Mouse (Mus musculus) liver, embryonic 12.5 days (tissue): ENCODE data around the gene Sfrp5. TPM values are rescaled to one million over a fixed set of nuclear protein-coding genes. Genes with fewer than 3 reads are reported as not detected.
A peak's percentile ranks its signal among the peaks of the same experiment; 100 is the strongest.

ENCODE experiments used
- ATAC-seq: fragments of 200-750 bp; cut with Nextera tagmentation; 2 replicates; pipeline ENCODE4 v1.8.0; 2017; ENCODE audit warnings: moderate number of reproducible peaks, mild to moderate bottlenecking, moderate library complexity
- H3K27ac ChIP-seq: fragments of 300-500 bp; sonication (generic); 2 replicates; pipeline ENCODE4 v1.5.1; 2016; ENCODE audit warnings: mild to moderate bottlenecking
- H3K27me3 ChIP-seq: fragments of 300-500 bp; sonication (generic); replicated peaks from 2 replicates; pipeline ENCODE4 v1.6.1; 2016; ENCODE audit warnings: mild to moderate bottlenecking, moderate library complexity
- H3K36me3 ChIP-seq: fragments of 300-500 bp; sonication (generic); 2 replicates; pipeline ENCODE4 v1.6.1; 2016; ENCODE audit warnings: mild to moderate bottlenecking, moderate library complexity
- H3K4me1 ChIP-seq: fragments of 300-500 bp; sonication (generic); 2 replicates; pipeline ENCODE4 v1.6.1; 2016
- H3K4me2 ChIP-seq: fragments of 300-500 bp; sonication (generic); 2 replicates; pipeline ENCODE4 v1.6.1; 2016; ENCODE audit warnings: mild to moderate bottlenecking, moderate library complexity
- H3K4me3 ChIP-seq: fragments of 300-500 bp; sonication (generic); 2 replicates; pipeline ENCODE4 v1.5.1; 2016; ENCODE audit warnings: mild to moderate bottlenecking, moderate library complexity
- H3K9ac ChIP-seq: fragments of 300-500 bp; sonication (generic); 2 replicates; pipeline ENCODE4 v1.6.1; 2016; ENCODE audit warnings: mild to moderate bottlenecking, moderate library complexity
- H3K9me3 ChIP-seq: fragments of 300-500 bp; sonication (generic); replicated peaks from 2 replicates; pipeline ENCODE4 v1.6.1; 2016; ENCODE audit warnings: mild to moderate bottlenecking, moderate library complexity
- WGBS: fragments of 180-500 bp; shearing (Covaris S2); methylation state at CpG from one replicate; pipeline ENCODE4 v1.1.7; 2016; ENCODE audit not compliant: insufficient replicate concordance; 5-methylcytosine and 5-hydroxymethylcytosine counted together
- polyA plus RNA-seq: library from polyadenylated mRNA; unstranded; fragments of >200 nt; fragmentation: Nextera tagmentation; extraction: Ambion mirVana; gene quantifications from 2 replicates; pipeline ENCODE4 v1.2.1, GENCODE M21; 2016

The Sfrp5 gene
- polyA plus RNA-seq: 1.6 and 2.2 TPM in 2 replicates

DNA sequence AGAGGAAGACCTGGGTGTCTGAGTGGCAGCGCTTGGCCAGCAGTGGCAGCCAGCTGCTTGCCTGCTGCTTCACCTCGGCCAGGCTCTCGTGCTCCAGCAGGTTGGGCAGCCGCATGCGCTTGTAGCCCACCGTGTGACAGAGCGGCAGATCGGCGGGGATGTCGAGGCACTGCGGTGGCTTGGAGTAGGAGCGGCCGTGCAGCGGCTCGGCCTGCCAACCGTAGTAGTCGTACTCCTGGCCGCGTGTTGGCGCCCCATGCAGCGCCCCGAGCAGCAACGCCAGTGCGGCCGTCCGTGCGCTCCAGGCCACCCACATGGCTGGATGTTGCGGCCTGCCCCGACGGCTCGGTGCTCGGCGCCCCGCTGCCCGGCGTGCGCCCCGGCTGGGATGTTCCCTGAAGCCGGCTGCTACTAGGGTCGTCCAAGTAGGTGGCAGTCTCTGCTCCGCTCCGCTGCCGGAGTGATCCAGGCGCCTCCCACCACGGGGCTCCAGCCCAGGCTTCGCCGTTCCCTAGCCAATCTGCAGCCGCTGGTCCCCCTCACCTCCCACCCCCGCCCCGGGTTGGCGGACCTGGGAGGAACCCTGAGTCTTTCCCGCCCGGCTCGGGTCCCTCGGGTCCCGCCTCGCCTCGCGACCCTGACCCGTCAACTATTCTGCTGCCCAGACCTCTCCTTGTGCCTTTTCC, at the start of gene Sfrp5:
Sfrp5 (minus strand) TSS at position 557 of the 686 bp plus-strand sequence.
- Histone ChIP-seq H3K27ac (no peak within 1 kb of the TSS), H3K9ac (no peak within 1 kb of the TSS), H3K4me1 (peaks cover 11% of the 10 kb centered on the region; the same call in 1 of the 2 replicates), H3K4me3 (peak within 1 kb of the TSS; percentile 1), H3K27me3 (peaks cover 78% of the 10 kb centered on the region), H3K36me3 (no peaks in the 10 kb centered on the region), H3K4me2 (peak within 1 kb of the TSS; percentile 32), H3K9me3 (no peaks in the 10 kb centered on the region)
- 2% methylated on average over 60 of the region's 60 CpGs for WGBS
- no peak for ATAC-seq

DNA sequence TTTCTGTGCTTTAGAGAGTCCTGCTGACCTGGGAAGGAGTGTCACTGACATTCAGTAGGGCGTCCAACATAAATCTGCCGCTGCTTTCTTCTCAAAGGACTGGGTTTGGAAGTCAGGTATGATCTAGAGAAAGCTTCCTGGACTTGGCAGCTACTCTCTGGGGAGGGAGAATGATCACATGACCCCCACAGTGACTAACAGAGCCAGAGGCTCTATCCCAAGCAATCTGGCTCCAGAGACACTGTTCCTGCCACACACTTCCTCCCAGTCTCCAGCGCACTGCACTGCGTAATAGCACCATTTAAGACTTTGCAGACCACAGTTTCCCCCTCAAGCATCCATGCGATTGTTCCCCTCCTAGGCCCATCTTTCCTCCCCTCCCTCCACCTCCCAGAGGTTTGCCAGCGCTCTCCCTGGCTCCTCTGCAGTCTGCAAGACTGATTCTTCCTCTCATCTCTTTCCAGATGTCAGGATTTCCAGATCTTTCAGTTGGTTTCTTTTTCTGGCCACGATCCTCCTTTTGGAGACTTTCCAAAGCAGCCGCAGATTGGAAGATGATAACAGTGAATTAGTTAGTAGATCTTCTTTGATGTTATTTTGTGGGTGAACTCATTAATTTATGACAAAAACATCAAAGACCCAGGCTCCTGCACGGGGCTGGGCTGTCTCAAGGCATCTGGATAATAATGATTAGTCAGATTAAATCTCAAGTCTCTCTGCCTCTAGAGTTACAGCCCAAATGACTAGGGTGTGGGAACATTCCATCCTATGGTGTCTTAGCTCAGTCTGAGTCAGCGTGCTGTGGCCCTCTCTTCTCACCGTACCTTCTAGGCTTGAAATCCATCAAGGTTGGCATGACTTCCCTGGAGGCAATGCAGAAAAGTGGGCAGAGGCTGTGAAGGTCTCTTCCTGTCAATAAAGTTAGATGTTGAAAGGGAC, 48.2 kb upstream of the Sfrp5 start:
- Histone ChIP-seq H3K4me1 (peaks cover under 1% of the 10 kb centered on the region), H3K4me3 (no peak overlapping the region)
- 54% methylated on average over 11 of the region's 11 CpGs for WGBS

DNA sequence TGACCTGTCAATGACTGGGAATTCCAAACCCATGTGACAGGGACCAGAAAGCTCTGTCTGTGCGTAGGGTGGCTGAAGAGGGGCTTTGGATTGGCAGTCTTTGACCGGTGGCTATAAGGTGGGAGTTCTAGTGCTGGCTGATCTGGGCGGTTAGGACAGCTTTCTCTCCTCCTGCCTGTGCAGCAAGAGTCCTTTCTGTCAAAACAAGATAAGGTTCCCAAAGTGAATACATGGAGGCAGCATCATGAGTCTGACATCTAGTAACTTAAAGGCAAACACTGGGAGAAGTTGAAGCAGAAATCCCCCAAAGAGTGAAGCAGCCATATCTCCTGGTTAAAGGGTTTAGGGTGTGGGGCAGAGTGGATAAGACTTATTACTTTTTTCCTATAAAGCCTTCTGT, 45.5 kb upstream of the Sfrp5 start, which contains the start of gene Golga7b:
Golga7b (plus strand) TSS at position 56 of the 400 bp plus-strand sequence.
- H3K4me1 ChIP-seq: no peaks in the 10 kb centered on the region
- no peaks in the 10 kb centered on the region for H3K9me3 ChIP-seq
- no peak for ATAC-seq
- H3K4me2 ChIP-seq: no peak within 1 kb of the TSS
- no peak within 1 kb of the TSS for H3K4me3 ChIP-seq
- 49% methylated on average over 3 of the region's 3 CpGs for WGBS
- no peaks in the 10 kb centered on the region for H3K36me3 ChIP-seq
- H3K9ac ChIP-seq: no peak within 1 kb of the TSS
- peaks cover 20% of the 10 kb centered on the region; the same call in 1 of the 2 replicates for H3K27me3 ChIP-seq
- no peak within 1 kb of the TSS for H3K27ac ChIP-seq

More for the DNA sequence above, 48.2 kb upstream of the Sfrp5 start:
- Histone ChIP-seq H3K36me3 (no peaks in the 10 kb centered on the region), H3K27me3 (peaks cover 37% of the 10 kb centered on the region), H3K9me3 (no peaks in the 10 kb centered on the region), H3K9ac (no peak overlapping the region), H3K4me2 (no peak overlapping the region), H3K27ac (no peak overlapping the region)
- no peak for ATAC-seq

DNA sequence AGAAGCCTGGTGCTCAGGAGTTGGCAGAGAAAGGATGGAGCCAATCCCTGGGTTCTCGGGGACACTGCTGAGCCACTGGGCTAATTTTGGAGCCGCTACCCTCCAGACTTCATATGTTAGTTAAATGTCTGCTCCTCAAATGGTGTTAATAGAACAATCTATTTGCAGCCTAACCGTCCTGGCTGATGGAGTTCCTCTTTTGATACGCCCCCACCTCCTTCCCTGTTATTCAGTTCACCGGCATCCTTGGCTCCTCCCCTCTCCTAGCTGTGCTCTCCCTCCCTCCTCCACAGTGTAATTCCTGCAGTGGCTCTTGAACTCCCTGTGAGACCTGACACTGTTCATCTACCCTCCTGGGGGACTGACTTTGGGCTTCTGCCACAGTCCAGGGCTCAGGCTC, 44.6 kb upstream of the Sfrp5 start:
- ATAC-seq: no peak
- 39% methylated on average over 5 of the region's 5 CpGs for WGBS
- Histone ChIP-seq H3K4me3 (no peak overlapping the region), H3K4me1 (no peaks in the 10 kb centered on the region), H3K9ac (no peak overlapping the region), H3K27me3 (peaks cover 20% of the 10 kb centered on the region; the same call in 1 of the 2 replicates), H3K27ac (no peak overlapping the region), H3K36me3 (no peaks in the 10 kb centered on the region), H3K9me3 (no peaks in the 10 kb centered on the region), H3K4me2 (no peak overlapping the region)

DNA sequence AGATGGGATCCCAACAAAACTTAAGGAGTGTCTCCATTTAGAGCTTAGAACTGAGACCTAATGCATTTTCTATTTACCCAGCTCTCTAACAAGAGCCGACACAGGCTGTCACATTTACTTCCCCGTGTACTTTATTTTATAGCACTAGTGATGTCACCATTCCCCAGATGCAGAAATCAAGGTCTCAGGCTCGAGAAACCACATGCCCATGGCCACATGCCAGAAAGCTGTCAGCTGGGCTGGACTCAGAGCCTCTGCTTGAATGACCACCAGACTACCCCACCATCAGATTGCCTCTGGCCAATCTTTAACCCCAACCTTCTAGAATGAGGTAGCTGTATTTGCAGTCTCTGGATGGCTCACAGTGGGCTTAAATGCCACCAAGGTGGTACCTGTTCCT, 41.3 kb upstream of the Sfrp5 start:
- ATAC-seq: no peak
- Histone ChIP-seq H3K9ac (no peak overlapping the region), H3K27me3 (peaks cover 33% of the 10 kb centered on the region; the same call in 1 of the 2 replicates), H3K4me1 (no peaks in the 10 kb centered on the region), H3K9me3 (no peaks in the 10 kb centered on the region), H3K27ac (no peak overlapping the region), H3K4me2 (no peak overlapping the region), H3K36me3 (no peaks in the 10 kb centered on the region), H3K4me3 (no peak overlapping the region)
- 48% methylated on average over 3 of the region's 3 CpGs for WGBS

DNA sequence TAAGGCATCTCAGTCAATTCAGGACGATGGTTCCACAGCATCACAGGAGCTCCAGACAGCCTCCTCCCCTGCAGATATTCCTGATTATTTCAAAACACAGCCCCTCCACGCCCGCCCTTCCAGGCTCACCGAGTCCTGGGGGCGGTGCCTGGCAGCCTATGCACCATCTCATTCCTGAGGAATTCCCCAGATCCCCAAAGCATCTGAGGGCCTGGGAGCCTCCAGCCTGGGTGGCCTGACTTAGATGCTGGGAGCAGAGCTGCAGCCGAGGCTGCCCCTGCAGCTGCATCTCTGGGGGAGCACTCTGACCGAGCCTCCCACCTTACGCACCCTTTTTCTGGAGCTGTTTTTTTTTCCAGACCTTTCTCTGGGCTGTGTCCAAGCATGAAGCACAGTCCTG, 38.8 kb upstream of the Sfrp5 start:
- Histone ChIP-seq H3K36me3 (no peaks in the 10 kb centered on the region), H3K9ac (no peak overlapping the region), H3K27me3 (peaks cover 30% of the 10 kb centered on the region; the same call in 1 of the 2 replicates), H3K4me3 (no peak overlapping the region), H3K4me1 (no peaks in the 10 kb centered on the region), H3K27ac (no peak overlapping the region), H3K4me2 (no peak overlapping the region), H3K9me3 (no peaks in the 10 kb centered on the region)
- ATAC-seq: no peak
- WGBS: 63% methylated on average over 8 of the region's 8 CpGs

DNA sequence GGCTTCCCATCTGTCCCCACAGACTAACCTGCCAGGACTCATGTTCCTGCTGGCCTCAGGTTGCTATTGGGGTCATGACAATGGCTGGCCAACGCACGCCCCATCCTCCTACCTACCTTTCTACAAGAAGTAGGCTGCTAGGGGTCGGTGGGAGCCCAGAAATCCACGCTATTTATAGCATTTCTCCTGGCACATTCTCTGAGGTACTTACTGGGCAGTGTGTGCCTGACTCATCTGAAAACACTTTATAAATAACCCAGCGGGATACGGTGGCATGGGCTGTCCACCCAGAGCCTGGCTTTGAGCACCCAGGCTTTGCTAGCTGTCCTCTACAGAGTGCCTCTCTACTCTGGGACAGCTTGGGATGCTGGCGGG, 36.3 kb upstream of the Sfrp5 start:
- 55% methylated on average over 7 of the region's 7 CpGs for WGBS
- H3K4me3 ChIP-seq: no peak overlapping the region

DNA sequence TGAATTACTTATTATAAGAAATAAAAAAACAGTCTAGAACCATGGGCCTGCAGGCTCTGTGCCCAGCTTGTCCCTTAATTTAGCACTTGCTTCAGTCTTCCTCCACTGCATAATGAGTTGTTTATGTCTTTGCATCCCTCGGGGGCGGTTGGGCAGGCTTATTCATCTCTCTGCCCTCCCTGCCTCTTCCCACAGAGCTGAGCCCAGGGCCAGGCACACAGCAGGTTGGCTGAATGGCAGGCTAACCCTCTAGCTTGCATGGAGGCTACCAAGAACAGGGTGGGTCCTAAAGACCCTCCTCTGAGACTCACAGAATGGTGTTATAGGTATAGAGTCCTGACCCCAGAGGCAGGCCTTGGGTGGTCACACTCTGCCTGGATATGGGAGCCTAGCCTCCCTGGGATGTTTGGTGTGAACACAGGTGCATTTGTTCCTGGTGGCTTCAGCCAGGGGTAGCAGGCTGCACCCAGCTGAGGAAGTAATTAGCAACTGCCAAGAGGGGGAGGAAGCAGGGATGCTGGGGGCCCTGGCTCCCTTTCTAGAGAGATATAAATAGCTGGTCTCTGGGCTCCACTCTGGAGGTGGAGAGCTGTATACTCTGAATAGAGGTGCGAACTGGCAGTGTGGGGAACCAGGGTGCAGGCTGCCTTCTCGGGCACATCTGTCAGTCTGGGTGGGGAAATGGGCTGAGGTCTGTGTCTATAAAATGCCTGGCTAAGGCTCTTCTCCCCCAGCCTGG, 35.7 kb upstream of the Sfrp5 start:
- no peak overlapping the region for H3K9ac ChIP-seq
- no peaks in the 10 kb centered on the region for H3K4me1 ChIP-seq
- H3K4me2 ChIP-seq: no peak overlapping the region
- H3K36me3 ChIP-seq: no peaks in the 10 kb centered on the region
- no peak overlapping the region for H3K27ac ChIP-seq
- 19% methylated on average over 4 of the region's 4 CpGs for WGBS
- peaks cover 21% of the 10 kb centered on the region; the same call in 1 of the 2 replicates for H3K27me3 ChIP-seq
- no peak overlapping the region for H3K4me3 ChIP-seq
- ATAC-seq: no peak
- no peaks in the 10 kb centered on the region for H3K9me3 ChIP-seq

More for the DNA sequence above, 36.3 kb upstream of the Sfrp5 start:
- H3K27me3 ChIP-seq: peaks cover 22% of the 10 kb centered on the region; the same call in 1 of the 2 replicates
- H3K4me1 ChIP-seq: no peaks in the 10 kb centered on the region
- no peak overlapping the region for H3K4me2 ChIP-seq
- H3K9ac ChIP-seq: no peak overlapping the region
- no peaks in the 10 kb centered on the region for H3K9me3 ChIP-seq
- no peak for ATAC-seq
- H3K36me3 ChIP-seq: no peaks in the 10 kb centered on the region
- no peak overlapping the region for H3K27ac ChIP-seq

DNA sequence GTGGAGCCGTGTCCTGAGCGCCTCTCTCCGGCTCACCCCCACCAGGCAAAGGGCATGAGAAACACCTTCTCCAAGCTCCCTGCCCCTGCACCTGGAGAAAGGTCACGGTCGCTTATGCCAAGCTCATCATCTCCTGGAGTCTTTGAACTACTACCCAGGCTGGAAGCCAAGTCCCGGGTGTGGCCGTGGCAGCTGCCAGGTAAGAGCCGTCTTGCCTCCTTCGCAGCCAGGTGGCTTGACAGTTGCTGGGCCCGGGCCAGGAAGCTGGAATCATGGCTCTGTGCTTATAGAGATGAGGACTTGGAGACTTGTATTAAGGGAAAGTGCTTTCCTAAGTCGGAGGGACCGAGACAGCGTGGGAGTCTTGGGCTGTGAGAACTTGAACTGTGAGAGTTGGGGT, 28.9 kb upstream of the Sfrp5 start:
- Histone ChIP-seq H3K4me3 (no peak overlapping the region), H3K4me1 (peaks cover 24% of the 10 kb centered on the region), H3K27me3 (peaks cover 7% of the 10 kb centered on the region; the same call in 1 of the 2 replicates), H3K36me3 (no peaks in the 10 kb centered on the region), H3K9ac (no peak overlapping the region), H3K9me3 (no peaks in the 10 kb centered on the region), H3K4me2 (no peak overlapping the region), H3K27ac (no peak overlapping the region)
- ATAC-seq: no peak
- 79% methylated on average over 13 of the region's 13 CpGs for WGBS

DNA sequence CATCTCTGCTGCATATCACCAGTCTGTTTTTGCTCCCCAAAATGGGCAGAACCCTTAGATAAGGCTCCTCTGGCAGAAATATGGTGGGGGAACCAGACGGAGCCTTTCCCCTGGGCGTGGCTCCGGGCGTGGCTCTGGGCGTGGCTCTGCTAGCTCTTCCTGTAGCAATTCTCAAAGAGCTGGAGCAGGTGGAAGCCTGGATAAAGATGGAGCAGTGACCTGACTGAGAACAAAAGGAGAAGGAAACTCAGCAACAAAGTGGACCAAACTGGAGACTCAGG, 28.2 kb upstream of the Sfrp5 start:
- ATAC-seq: peak; percentile 82
- H3K9me3 ChIP-seq: no peaks in the 10 kb centered on the region
- H3K27ac ChIP-seq: no peak overlapping the region
- H3K9ac ChIP-seq: no peak overlapping the region
- 27% methylated on average over 5 of the region's 5 CpGs for WGBS
- H3K36me3 ChIP-seq: no peaks in the 10 kb centered on the region
- H3K4me2 ChIP-seq: peak overlapping the region; percentile 44
- H3K4me1 ChIP-seq: peaks cover 24% of the 10 kb centered on the region
- H3K27me3 ChIP-seq: peaks cover 15% of the 10 kb centered on the region; the same call in 1 of the 2 replicates
- no peak overlapping the region for H3K4me3 ChIP-seq

DNA sequence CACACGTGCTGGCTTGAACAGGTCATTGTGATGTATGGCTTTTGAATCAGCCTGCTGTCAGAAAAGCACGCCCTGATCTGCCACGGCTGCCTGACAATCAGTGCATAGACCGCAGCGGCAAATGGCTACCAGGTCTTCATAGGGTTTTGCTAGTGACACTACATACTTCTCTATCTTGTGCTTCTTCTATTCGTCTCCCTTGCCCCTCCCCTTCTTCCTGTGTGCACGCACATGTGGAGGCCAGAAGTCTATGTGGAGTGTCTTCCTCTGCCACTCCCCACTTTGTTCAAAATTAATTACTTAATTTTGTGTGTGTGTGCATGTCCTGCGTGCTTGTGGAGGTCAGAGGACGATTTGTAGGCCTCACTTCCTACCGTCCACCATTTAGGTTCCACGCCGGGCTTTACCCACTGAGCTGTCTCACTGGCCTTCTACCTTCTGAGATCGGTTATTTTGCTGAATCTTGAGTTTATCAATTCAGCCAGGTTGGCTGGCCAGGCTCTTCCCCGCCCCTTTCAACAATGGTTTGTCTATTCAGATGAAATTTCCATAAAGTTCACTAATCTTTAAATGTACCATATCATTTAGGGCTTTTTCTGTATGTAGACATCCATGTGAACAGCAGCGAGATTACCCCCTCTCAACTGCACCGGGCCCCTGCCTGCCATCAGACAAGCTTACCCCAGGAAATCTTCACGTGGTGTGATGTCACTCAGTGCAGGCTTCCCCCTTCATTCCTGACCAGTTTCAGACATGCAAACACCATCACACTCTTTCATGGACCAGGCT, 27.6 kb upstream of the Sfrp5 start:
- 60% methylated on average over 17 of the region's 17 CpGs for WGBS
- Histone ChIP-seq H3K9me3 (no peaks in the 10 kb centered on the region), H3K27ac (no peak overlapping the region)

More for the DNA sequence above, 27.6 kb upstream of the Sfrp5 start:
- H3K36me3 ChIP-seq: no peaks in the 10 kb centered on the region
- ATAC-seq: no peak
- peak overlapping the region; percentile 44 for H3K4me2 ChIP-seq
- H3K4me1 ChIP-seq: peaks cover 24% of the 10 kb centered on the region
- peaks cover 19% of the 10 kb centered on the region; the same call in 1 of the 2 replicates for H3K27me3 ChIP-seq
- no peak overlapping the region for H3K9ac ChIP-seq
- no peak overlapping the region for H3K4me3 ChIP-seq
